Mouse (Mus musculus) embryonic facial prominence, embryonic 15.5 days (tissue): ENCODE data around the gene Tuba3b. TPM values are rescaled to one million over a fixed set of nuclear protein-coding genes. Genes with fewer than 3 reads are reported as not detected.

Experiments used
- ATAC-seq: fragments of 200-750 bp; cut with Nextera tagmentation; 2 replicates; pipeline ENCODE4 v1.8.0; 2017; ENCODE audit warnings: low read depth, moderate TSS enrichment; ENCODE audit not compliant: insufficient number of reproducible peaks, low FRiP score, low TSS enrichment
- H3K27ac ChIP-seq: fragments of 300-500 bp; sonication (generic); replicated peaks from 2 replicates; pipeline ENCODE4 v1.5.1; 2015; ENCODE audit warnings: mild to moderate bottlenecking, inconsistent platforms
- H3K27me3 ChIP-seq: fragments of 300-500 bp; sonication (generic); 2 replicates; pipeline ENCODE4 v1.6.1; 2015; ENCODE audit warnings: inconsistent platforms
- H3K36me3 ChIP-seq: fragments of 300-500 bp; sonication (generic); 2 replicates; pipeline ENCODE4 v1.6.1; 2015; ENCODE audit warnings: mild to moderate bottlenecking, inconsistent platforms
- H3K4me1 ChIP-seq: fragments of 300-500 bp; sonication (generic); 2 replicates; pipeline ENCODE4 v1.6.1; 2015; ENCODE audit warnings: inconsistent platforms
- H3K4me2 ChIP-seq: fragments of 300-500 bp; sonication (generic); replicated peaks from 2 replicates; pipeline ENCODE4 v1.6.1; 2015; ENCODE audit warnings: mild to moderate bottlenecking, inconsistent platforms
- H3K4me3 ChIP-seq: fragments of 300-500 bp; sonication (generic); replicated peaks from 2 replicates; pipeline ENCODE4 v1.5.1; 2015; ENCODE audit warnings: mild to moderate bottlenecking, inconsistent platforms
- H3K9ac ChIP-seq: fragments of 300-500 bp; sonication (generic); 2 replicates; pipeline ENCODE4 v1.6.1; 2015; ENCODE audit warnings: inconsistent platforms
- H3K9me3 ChIP-seq: fragments of 300-500 bp; sonication (generic); replicated peaks from 2 replicates; pipeline ENCODE4 v1.6.1; 2016; ENCODE audit warnings: inconsistent platforms
- WGBS: fragments of 180-500 bp; shearing (Covaris S2); methylation state at CpG from one replicate; pipeline ENCODE4 v1.1.7; 2015; 5-methylcytosine and 5-hydroxymethylcytosine counted together
- polyA plus RNA-seq: library from polyadenylated mRNA; unstranded; fragments of >200 nt; fragmentation: Nextera tagmentation; extraction: Ambion mirVana; gene quantifications from 2 replicates; pipeline ENCODE4 v1.2.1, GENCODE M21; 2015

The Tuba3b gene
- not detected in 2 replicates for polyA plus RNA-seq

- Histone ChIP-seq H3K9me3 (no peaks in the 10 kb centered on the region), H3K4me1 (no peaks in the 10 kb centered on the region), H3K36me3 (no peaks in the 10 kb centered on the region), H3K9ac (no peak within 1 kb of the TSS), H3K27me3 (no peaks in the 10 kb centered on the region), H3K4me2 (no peak within 1 kb of the TSS), H3K27ac (no peak within 1 kb of the TSS), H3K4me3 (no peak within 1 kb of the TSS)
- no peak for ATAC-seq
- 96% methylated on average over 31 of the region's 31 CpGs for WGBS
Measured at GRCm38 (mm10) chr6:145615666-145616210, at the start of gene Tuba3b. Gene Tuba3b, plus strand, starts transcription at chr6:145615757.

- 67% methylated on average over 8 of the region's 8 CpGs for WGBS
- peaks cover 9% of the 10 kb centered on the region for H3K4me1 ChIP-seq
- H3K36me3 ChIP-seq = no peaks in the 10 kb centered on the region
- no peak overlapping the region for H3K4me3 ChIP-seq
- no peak overlapping the region for H3K9ac ChIP-seq
- H3K27ac ChIP-seq = no peak overlapping the region
- H3K4me2 ChIP-seq = no peak overlapping the region
- ATAC-seq = no peak
- no peaks in the 10 kb centered on the region for H3K27me3 ChIP-seq
- no peaks in the 10 kb centered on the region for H3K9me3 ChIP-seq
Measured at GRCm38 (mm10) chr6:145567296-145567695, 48.3 kb upstream of the Tuba3b start.

GRCm38 (mm10) chr6:145567832-145568231 lies 47.7 kb upstream of the Tuba3b start:
- Histone ChIP-seq H3K27me3 (no peaks in the 10 kb centered on the region), H3K27ac (no peak overlapping the region), H3K9ac (no peak overlapping the region), H3K4me1 (peaks cover 9% of the 10 kb centered on the region), H3K4me2 (no peak overlapping the region), H3K36me3 (no peaks in the 10 kb centered on the region), H3K4me3 (no peak overlapping the region), H3K9me3 (no peaks in the 10 kb centered on the region)
- WGBS = 90% methylated on average over 3 of the region's 3 CpGs
- no peak for ATAC-seq

GRCm38 (mm10) chr6:145568701-145569100 lies 46.9 kb upstream of the Tuba3b start:
- Histone ChIP-seq H3K27ac (no peak overlapping the region), H3K27me3 (no peaks in the 10 kb centered on the region)
- ATAC-seq = no peak

GRCm38 (mm10) chr6:145573250-145574013 lies 42.1 kb upstream of the Tuba3b start:
- Histone ChIP-seq H3K4me1 (peaks cover 4% of the 10 kb centered on the region), H3K9ac (no peak overlapping the region), H3K9me3 (no peaks in the 10 kb centered on the region), H3K4me2 (no peak overlapping the region), H3K4me3 (no peak overlapping the region), H3K27ac (no peak overlapping the region), H3K27me3 (no peaks in the 10 kb centered on the region), H3K36me3 (no peaks in the 10 kb centered on the region)
- 74% methylated on average over 6 of the region's 6 CpGs for WGBS
- no peak for ATAC-seq

More at GRCm38 (mm10) chr6:145568701-145569100, 46.9 kb upstream of the Tuba3b start:
- Histone ChIP-seq H3K36me3 (no peaks in the 10 kb centered on the region), H3K9me3 (no peaks in the 10 kb centered on the region), H3K9ac (no peak overlapping the region), H3K4me1 (peaks cover 9% of the 10 kb centered on the region), H3K4me2 (no peak overlapping the region), H3K4me3 (no peak overlapping the region)
- WGBS = 80% methylated on average over 3 of the region's 3 CpGs

- H3K9me3 ChIP-seq = no peaks in the 10 kb centered on the region
- no peaks in the 10 kb centered on the region for H3K36me3 ChIP-seq
- H3K4me3 ChIP-seq = no peak overlapping the region
- H3K9ac ChIP-seq = no peak overlapping the region
- WGBS = 93% methylated on average over 4 of the region's 4 CpGs
- H3K27me3 ChIP-seq = no peaks in the 10 kb centered on the region
- peaks cover 10% of the 10 kb centered on the region for H3K4me1 ChIP-seq
- H3K27ac ChIP-seq = no peak overlapping the region
- no peak overlapping the region for H3K4me2 ChIP-seq
- ATAC-seq = no peak
Measured at GRCm38 (mm10) chr6:145576762-145577161, 38.8 kb upstream of the Tuba3b start.

- H3K4me3 ChIP-seq = no peak overlapping the region
- ATAC-seq = no peak
- H3K4me1 ChIP-seq = peaks cover 10% of the 10 kb centered on the region
- WGBS = 33% methylated on average over 10 of the region's 10 CpGs
- no peak overlapping the region for H3K4me2 ChIP-seq
- H3K27ac ChIP-seq = no peak overlapping the region
- no peaks in the 10 kb centered on the region for H3K9me3 ChIP-seq
- no peaks in the 10 kb centered on the region for H3K36me3 ChIP-seq
- no peaks in the 10 kb centered on the region for H3K27me3 ChIP-seq
- H3K9ac ChIP-seq = no peak overlapping the region
Measured at GRCm38 (mm10) chr6:145578457-145579185, 36.9 kb upstream of the Tuba3b start.

GRCm38 (mm10) chr6:145579761-145580160 lies 35.8 kb upstream of the Tuba3b start:
- 73% methylated on average over 3 of the region's 3 CpGs for WGBS
- H3K4me1 ChIP-seq = peaks cover 10% of the 10 kb centered on the region
- H3K27ac ChIP-seq = no peak overlapping the region
- H3K4me3 ChIP-seq = no peak overlapping the region
- H3K9me3 ChIP-seq = no peaks in the 10 kb centered on the region
- no peak overlapping the region for H3K4me2 ChIP-seq
- no peak for ATAC-seq
- H3K36me3 ChIP-seq = no peaks in the 10 kb centered on the region
- no peaks in the 10 kb centered on the region for H3K27me3 ChIP-seq
- H3K9ac ChIP-seq = no peak overlapping the region

- Histone ChIP-seq H3K4me2 (no peak overlapping the region), H3K4me3 (no peak overlapping the region), H3K9ac (no peak overlapping the region), H3K9me3 (no peaks in the 10 kb centered on the region), H3K27me3 (no peaks in the 10 kb centered on the region), H3K27ac (no peak overlapping the region), H3K36me3 (no peaks in the 10 kb centered on the region), H3K4me1 (peaks cover 10% of the 10 kb centered on the region)
- 62% methylated on average over 10 of the region's 10 CpGs for WGBS
- ATAC-seq = no peak
Measured at GRCm38 (mm10) chr6:145581366-145582170, 34.0 kb upstream of the Tuba3b start.

GRCm38 (mm10) chr6:145585052-145585973 lies 30.2 kb upstream of the Tuba3b start:
- 67% methylated on average over 21 of the region's 21 CpGs for WGBS
- Histone ChIP-seq H3K4me3 (no peak overlapping the region), H3K27ac (no peak overlapping the region), H3K9me3 (no peaks in the 10 kb centered on the region), H3K4me2 (no peak overlapping the region), H3K36me3 (no peaks in the 10 kb centered on the region), H3K9ac (no peak overlapping the region), H3K4me1 (no peaks in the 10 kb centered on the region), H3K27me3 (no peaks in the 10 kb centered on the region)
- no peak for ATAC-seq
